Mouse (Mus musculus) urinary bladder, postnatal 10 days (tissue): ENCODE data around the gene Col9a2.

Source experiments
- DNase-seq: peaks from one replicate; pipeline ENCODE4 v3.0.0; 2022; ENCODE audit warnings: low spot score

The Col9a2 gene

GRCm38 (mm10) chr4:121039331-121040115, at the start of gene Col9a2:
Col9a2 (plus strand) TSS chr4:121039385.
- no peak for DNase-seq

- no peak for DNase-seq
These were observed 46.9 kb upstream of the Col9a2 start for GRCm38 (mm10) chr4:120992284-120992683.

DNA sequence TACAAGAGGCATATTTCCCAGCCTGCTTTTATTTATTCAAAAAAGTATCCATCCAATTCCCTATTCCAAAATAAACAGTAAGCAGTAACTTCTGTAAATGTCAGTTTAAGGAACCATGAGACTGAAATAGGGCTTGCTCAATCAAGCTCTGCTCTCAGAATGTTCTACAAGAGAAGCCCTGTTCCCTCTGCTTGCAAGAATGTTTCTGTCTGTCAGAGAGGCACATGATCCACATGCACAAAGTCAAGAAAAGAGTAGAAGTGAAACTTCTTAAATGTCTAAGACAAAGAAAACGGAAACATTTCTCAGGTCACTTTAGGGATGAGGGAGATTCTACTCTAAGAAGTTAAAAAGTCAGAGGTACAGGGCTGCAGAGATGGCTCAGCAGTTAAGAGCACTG, 46.2 kb upstream of the Col9a2 start:
- DNase-seq: no peak

DNA sequence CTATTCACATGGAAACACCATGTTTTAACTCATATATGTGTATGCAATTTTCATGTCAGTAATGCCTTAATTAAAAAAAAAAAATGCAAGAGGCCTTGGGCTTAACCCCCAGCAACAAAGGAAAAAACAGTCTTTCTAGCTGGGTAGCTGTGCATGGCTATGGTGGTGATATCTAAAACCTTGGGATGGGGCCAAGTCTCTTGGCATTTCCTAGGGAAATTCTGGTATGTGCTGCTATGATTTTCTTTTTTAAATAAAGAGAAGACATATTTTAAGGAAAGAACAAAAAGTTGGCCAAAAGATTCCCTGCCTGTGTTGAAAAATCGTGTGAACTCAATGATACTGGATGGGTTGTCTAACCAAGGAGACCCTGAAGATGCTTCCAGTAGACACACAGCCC, 43.3 kb upstream of the Col9a2 start:
- DNase-seq: no peak

GRCm38 (mm10) chr4:121001042-121001441, 38.1 kb upstream of the Col9a2 start:
- no peak for DNase-seq

- DNase-seq: no peak
These were observed 37.5 kb upstream of the Col9a2 start for GRCm38 (mm10) chr4:121001659-121002058.

DNA sequence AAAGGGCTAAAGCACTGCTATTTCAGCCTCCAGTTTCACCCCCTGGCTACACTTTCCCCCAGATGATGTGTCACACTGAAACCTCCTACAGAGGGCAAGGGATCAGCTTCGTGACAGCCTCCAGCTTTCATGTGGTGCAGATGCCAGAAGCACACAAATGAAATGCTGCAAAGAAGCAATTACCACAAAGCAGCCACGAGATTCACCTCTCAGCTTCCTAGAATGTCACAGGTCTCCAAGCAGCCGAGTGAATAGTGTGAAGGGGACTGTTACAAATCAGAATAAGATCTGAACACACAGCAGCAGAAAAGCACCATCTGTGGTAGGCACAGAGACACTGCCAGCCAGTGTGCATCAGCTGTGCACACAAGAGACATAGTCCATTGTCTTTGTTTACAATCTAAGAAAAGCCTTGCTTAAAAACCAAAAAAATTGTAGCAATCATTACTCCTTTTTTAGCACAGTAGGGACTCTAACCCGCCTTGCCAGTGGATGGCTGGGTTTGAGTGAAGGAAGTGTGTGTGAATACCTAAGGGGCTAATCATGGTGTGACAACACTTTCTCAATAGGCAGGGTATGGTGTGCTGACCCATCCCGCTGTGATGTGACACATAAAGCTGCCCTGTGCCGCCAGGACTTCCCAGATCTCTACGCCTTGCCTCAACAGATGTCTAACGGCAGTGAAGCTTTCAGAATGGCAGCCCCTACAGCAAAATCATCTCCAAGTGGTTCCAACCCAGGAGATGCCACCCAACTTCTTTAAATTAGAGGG, 36.6 kb upstream of the Col9a2 start:
- DNase-seq: no peak

- DNase-seq: no peak
These were observed 35.5 kb upstream of the Col9a2 start for GRCm38 (mm10) chr4:121003611-121004091.

DNA sequence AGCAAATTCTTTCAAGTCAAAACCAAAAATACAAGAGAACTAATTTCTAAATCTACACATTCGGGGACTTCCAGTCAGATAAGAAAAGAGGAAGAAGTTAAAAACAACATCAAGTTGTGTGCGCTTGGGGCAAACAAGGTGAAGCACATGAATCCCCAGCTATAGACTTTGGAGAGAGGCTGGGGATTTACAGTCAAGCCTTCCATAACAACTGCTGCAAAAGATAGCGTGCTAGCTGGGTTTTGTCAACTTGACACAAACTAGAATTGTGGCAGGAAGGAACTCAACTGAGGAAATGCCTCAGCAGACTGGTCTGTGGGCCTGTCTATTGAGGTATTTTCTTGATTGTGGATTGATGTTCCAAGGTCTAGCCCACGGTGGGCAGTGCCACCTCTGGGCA, 34.5 kb upstream of the Col9a2 start:
- no peak for DNase-seq

DNA sequence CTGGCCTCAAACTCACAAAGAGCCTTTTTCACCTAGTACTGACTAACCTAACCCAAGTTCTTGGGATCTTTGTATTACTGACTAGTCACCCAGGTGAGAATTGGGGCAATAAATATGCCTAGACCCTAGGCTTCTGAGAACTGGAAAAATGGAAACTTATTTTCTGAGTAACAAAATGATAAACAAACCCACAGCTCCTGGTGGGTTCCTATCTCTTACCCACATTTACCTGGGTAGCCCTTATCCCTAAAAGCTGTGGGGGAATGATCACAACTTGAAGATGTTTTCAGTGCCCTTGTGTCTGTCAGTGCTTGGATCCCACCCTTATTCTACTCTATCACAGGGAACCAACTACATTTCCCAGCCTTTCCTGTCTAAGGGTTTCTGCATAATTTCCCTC, 32.2 kb upstream of the Col9a2 start:
- DNase-seq: no peak

GRCm38 (mm10) chr4:121008071-121008745, 31.0 kb upstream of the Col9a2 start:
- no peak for DNase-seq

GRCm38 (mm10) chr4:121009151-121009550, 30.0 kb upstream of the Col9a2 start:
- DNase-seq: no peak

DNA sequence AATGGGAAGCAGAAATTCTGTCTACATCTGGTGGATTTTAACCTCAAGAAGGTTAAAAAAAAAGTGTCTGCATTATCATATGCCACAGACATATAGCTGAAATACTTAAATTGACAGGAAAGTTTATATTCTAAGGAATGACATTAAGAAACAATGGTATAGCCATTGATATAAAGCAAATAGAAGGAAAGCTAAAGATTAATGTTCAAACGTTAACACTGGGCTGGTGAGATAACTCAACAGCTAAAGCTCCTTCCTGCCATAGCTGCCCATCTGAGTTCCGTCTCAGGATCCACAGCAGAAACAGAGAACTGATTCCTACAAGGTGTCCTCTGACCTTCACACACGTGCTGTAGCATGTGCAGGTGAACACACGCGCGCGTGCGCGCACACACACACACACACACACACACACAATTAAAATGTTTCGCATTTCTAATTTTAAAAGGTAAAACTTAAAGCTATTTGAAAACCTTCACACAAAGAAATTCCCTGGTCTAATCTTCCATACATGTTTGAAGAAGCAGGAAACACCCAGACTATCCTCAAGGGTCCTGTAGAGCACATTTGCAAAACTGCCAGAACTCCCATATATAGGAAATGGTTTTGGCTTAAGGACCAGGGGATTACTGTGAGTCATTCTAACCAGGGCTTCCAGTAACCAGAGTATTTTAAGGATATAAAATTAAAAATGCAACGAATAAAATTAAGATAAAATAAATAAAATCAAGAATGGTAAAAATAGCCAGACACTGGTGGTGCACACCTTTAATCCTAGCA, 28.2 kb upstream of the Col9a2 start:
- DNase-seq: no peak

DNA sequence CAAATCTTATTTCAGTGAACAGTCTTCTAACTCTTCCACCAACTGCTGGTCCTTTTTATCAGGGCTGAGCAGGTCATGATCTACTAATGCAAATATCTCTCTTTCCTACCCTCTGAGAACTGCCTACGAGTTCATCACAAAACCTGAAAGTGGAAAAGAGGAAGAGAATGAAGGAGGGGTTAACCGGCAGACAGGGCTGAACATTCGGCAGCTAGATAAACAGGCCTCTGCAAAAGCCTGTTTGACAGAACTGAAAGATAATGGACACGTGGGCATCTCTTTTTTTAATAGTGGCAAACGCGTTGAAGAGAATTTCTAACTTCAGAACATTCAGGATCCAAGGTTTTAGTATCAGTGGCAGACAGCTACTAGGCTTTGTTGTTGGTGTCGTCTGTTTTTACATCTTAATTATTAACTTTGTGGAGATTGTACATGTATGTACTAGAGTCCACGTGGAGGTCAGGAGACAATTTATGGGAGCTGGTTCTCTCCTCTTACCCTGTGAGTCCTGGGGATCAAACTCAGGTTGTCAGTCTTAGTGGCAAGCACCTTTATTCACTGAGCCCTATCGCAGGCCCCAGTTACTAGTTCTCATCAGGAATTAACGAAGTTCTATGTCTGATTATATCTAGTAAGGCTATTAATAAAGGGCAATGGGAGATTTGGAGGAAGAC, 24.5 kb upstream of the Col9a2 start:
- no peak for DNase-seq

DNA sequence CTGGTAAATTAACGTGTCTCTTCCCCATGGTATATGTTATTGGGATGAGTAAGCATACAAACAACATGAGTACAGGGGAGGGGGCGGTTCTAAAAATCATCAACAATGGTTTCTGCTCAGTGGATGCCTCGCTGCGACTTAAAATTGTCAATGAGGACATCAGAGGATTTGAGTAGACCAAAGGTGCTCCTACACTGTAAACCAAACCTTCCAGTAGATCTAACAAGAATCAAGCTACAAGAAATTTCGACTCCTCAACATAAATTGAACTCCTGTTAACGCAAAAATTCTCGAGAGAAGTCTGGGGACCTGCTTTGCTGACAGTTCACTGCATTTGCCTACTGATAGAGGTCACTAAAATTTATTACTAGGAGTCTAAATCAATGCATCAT, 23.9 kb upstream of the Col9a2 start:
- DNase-seq: no peak

DNA sequence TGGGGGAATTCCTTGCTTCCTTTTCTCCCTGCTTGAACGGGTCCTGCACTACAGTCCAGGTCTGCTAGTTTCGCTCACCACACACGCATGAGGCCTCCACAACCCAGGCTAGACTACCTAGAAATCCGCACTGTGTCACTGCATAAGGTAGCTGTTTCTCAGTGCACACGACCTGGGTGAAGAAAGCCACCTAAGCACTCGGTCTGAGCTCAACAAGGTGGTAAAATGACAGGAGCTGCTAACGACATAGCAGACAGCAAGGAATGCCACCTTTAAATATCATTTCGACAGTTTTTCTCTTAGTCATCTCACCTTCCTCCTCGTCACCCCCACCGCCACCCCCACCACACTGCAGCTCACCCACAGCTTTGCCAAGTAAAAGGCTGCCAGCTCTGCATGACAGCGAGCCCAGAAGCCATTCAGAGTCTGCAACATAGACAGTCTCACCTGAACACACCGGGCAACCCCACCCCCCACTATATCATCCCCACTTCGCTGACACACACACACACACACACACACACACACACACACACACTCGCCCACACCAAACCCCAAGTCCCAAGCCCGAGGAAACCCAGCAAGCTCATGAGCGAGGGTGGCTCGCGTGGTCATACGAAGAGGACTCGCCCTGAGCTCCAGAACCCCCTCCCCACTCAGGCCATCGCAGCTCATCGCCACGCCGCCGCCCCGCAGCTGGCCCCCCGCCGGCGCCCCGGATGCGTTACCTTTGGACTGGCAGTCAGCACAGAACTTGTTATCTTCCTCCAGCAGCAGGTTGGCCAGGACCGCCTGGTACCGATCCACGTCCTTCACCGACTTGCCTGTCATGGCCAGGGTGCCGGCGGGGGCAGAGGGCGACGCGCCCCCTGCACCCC, 22.9 kb upstream of the Col9a2 start:
- DNase-seq: no peak

- DNase-seq: peak; percentile 95
These were observed 22.1 kb upstream of the Col9a2 start, which contains the start of gene Smap2 for GRCm38 (mm10) chr4:121016928-121017657. Smap2 (minus strand) TSS chr4:121017247.

- no peak for DNase-seq
These were observed 20.9 kb upstream of the Col9a2 start for GRCm38 (mm10) chr4:121018250-121018649.

- DNase-seq: no peak
These were observed 19.0 kb upstream of the Col9a2 start for GRCm38 (mm10) chr4:121020040-121020790.
